1 mouse cellular context compared by ENCODE assay signal in the genomic region with DNA sequence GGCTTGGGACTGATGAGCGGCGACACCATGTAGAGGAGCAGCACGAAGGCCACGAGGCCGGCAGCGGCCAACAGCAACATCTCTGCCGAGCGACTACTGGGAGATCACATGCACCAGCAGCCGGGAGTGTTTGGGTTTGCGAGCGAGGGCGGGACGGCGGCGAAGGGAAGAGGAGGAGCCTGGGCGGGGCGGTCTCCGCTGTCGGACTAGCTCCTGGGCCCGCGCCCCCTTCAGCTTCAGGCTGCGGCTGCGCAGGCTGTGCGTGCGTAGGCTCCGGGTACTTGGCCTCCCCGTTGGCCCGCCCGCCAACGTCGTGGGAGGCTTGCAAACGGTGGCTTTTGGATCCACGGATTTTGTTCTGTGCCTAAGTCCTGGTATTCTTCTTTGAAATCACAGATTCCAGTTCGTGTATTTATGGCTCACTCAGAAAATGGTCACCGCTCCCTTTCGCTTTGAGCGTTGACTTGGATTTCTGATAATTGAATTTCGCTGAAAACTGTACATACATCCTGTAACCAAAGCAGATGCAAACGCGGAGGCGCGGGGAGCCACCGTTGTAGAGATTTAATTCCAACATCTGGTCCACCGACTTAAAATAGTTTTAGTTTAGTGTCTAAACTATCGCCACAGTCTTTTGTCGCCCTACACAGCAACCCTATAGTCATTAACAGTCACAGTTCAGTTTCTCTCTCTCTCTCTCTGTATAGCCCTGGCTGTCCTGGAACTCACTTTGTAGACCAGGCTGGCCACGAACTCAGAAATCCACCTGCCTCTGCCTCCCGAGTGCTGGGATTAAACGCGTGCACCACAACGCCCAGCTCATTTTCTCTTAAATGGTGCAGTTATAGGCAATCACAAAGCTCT.
TF ChIP-seq lines count a peak whose summit lies in the region.

A gene (minus strand): TSS at position 156 of the 864 bp plus-strand sequence.

TF ChIP-seq in myocyte, 11 proteins besides CTCF, POLR2A, EP300 and RAD21 (continued from another document):
- peak; percentile 37 for TF ChIP-seq USF1 (IDR thresholded peaks at IDR 0.05; ENCODE audit: low read depth)
